Mouse (Mus musculus) naive thymus-derived CD4-positive, alpha-beta T cell, adult 2 months (primary cell): ENCODE measurements around the gene Kcnma1.

Experiments used
- DNase-seq: peaks from one replicate; pipeline ENCODE4 v3.0.0-alpha.2; 2011; ENCODE audit warnings: low read depth

The Kcnma1 gene

DNA sequence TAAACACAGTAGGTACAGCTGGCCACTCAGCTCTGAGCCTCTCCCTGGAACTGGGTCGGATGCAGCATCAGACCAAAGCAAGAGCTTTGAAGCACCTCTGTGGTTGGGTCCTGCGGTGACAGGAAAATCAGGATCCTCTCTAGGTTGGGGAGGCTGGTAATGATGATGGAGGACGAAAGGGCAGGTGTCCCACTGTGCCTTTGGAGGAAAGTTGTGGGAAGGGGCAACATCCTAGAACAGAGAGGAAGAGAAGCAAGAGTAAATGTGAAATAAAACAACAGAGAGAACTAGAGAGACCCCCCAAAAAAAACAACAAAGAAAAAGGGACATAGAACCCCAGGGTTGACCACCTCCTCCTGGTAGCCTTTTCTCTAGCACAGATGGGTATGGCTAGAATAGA is at the start of gene Kcnma1:
Gene Kcnma1, minus strand, starts transcription at position 101 of the 400 bp plus-strand sequence.
- DNase-seq, result no peak

DNA sequence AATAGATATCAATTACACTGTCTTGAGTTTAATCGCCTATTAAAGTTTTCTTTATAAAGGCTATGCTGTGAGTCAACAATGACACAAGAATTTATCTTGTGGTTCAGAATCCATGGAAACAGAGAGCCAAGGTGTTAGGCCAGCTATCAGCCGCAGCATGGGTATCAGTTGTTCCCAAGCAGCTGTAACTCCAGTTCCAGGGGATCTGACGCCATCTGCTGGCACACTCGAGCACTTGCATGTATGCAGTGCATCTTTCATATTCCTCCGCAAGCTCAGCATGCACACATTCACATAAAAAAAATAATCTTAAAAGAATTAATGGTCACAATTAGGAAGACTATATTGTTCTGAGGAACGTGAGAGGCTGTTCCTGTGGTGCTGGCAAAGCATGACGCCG is 45.5 kb upstream of the Kcnma1 start:
- no peak for DNase-seq

DNA sequence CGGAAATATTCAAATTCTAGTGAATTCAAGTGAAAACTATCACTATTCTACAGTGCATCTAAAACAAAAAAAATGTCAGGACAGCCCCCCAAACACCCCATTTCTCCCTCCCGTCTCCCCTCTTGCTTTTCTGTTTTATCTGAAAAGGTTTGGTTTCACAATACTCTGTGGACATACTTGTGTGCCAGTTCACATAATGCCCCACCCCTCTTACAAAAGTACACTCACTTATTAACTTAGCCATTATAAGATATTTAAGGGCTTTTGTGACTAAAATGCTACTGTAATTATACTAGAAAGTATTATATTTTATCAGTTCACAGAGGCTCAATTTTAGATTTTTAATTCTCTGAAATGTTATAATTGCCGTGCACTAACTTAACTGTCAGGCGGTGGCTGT is 45.0 kb upstream of the Kcnma1 start:
- DNase-seq, result no peak

DNA sequence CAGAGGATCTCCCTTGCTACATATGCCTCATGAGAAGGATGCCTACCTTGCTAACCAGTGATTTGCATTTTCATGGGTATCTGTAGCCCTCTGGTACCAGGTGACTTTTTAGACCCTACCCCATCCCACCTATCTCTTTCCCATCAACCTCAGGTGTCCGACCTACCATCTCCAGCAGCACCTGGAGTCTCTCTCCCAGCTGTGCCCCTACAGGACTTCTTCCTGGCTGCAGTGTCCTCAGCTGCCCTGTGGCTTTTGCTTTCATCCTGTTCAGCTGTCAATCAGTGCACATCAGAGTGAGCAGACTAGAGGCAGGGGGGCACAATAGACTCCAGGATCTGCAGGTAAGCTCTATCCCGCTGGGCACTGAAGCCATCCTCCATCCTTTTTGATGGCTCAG is 37.5 kb upstream of the Kcnma1 start:
- DNase-seq, result no peak

DNA sequence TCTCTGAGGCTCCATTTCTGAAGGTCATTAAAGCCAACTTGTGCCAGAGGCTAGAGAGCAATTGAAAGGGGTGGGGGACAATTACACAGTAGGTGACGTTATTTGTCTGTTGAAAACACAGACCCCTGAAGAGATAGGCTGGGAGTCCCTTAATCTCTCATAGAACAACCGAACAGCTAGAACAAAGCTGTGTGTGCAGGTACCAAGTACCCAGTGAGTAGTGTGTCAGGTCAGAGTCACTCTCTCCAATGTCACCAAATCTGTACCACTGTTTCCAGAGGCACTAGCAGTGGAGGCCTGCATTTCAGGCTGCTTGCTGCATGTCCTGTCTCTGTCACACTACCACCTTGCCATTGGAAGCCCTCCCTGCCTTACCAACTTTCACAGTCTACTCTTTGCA is 22.3 kb upstream of the Kcnma1 start:
- no peak for DNase-seq

DNA sequence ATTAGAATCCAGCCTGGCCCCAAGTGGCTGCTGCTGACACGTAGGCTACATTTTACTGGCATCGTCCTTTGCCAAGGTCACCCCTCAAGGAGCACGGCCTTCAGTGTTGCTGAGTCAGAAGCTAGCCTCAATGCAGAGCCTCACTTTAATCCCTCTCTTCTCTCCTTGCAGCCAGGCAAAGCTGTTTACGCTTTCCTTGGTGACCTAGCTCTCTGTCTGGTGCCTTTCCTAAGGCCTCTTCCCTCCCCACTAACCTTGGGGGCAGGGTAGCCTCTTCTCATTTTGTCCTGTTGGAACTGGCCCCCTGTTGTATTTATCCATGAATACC is 21.9 kb upstream of the Kcnma1 start:
- no peak for DNase-seq

DNA sequence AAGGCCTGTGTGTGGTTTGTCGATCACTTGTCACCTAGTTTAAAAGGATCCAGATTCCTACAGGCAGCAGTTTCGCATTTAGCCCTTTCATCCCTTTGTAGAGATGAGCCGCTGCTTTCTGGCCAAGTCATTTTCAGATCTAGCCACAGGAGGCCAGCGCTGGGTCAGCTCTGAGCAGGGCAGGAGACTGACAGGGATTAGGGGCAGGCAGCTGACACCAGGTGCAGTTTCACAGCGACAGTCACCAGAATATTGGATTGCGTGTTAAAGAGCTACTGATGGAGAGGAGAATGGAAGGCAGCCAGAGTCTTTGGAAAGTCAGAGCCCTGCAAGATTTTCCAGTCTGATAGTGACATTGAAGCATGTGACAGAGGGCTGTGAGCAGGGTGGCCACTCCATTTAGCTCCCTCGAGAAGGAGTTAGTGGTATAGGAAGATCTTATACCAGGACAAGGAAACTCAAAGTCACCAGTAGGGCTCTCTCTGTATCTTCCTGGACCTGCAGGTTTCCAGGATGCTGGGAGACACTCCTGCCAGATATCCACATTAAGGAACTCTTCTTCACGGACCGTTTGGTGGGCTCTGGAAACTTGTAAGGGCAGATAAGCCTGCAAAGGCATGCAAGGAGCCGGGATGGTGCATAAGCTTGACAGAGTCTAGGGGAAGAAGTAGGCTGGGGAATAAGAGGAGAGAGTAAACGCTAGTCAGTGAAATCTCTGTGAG is 21.4 kb upstream of the Kcnma1 start:
- DNase-seq, result no peak

DNA sequence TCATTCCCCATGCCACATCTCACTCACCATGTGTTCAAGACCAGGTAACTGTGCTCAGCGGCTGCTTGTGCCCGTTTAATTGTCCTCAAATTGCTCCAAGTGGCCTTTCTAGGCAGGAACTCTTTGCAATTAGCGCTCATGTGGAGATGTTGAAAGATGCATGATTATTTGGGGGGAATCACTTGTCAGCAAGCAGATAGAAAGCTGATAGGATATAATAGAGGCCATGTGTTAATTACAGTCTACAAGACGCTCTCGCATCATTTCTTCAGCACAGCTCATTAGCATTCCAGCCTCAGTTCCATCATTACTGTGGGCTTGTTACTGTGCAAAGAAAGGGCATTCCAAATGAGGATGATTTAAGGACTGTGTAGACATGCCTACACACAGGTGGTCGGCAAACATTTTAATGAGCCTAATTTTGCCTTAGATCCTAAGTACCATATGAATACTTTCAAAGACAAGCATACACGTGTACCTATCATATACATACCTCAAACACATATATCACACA is 18.6 kb upstream of the Kcnma1 start:
- DNase-seq, result no peak

DNA sequence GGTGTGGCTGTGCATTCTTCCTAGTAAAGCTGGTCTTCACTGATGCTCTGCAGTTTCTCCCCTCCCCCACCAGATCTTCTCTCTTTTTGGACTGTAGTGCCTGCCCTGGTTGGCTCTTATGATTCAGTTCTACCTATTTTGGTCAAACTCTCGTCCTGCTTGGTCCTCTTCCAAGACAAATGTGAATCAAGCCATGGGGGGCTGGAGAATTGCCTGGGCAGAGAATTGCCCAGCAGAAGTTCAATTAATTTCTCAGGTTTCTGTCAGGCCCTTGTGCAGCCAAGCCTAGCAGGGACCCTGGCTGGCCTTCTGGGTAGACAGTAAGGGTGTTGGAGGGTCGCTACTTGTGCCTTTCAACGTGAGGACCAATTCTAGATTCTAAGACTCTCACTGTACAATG is 17.9 kb upstream of the Kcnma1 start:
- DNase-seq, result no peak

DNA sequence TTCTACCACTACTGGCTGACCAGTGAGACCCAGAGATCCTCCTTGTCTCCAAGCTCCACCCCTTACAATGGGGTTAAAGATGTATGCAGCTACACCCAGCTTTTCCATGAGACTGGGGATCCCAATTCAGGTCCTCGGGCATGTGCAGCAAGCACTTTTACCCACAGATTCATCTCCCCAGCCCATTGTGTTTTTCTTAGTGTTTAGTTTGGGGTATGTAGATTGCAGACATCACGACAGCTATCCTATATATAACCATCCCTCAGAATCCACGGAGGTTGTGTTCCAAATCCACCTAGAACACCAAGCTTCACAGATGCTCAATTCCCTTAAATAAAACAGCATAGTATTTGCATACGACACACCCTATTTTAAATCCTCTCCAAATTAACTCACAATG is 6.4 kb upstream of the Kcnma1 start:
- DNase-seq, result no peak

DNA sequence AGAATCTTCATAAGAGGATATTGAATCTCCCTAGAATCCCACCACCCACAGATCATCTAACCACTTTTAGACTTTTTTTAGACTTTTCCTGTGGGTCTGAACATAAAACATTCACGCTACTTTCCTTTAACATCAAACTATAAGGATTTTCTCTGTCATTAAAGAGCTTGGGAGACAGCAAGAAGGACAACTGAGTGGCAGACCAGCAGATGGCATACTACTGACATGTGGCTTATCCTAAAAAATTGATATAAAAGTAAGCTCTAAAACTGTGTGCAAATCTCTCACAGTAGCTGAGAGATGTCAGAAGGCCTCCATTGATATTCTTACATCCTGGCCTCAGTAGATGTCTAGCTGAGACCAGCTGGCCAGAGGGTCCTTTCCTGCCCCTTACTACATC is 4.3 kb downstream of the Kcnma1 start:
- DNase-seq, result no peak

DNA sequence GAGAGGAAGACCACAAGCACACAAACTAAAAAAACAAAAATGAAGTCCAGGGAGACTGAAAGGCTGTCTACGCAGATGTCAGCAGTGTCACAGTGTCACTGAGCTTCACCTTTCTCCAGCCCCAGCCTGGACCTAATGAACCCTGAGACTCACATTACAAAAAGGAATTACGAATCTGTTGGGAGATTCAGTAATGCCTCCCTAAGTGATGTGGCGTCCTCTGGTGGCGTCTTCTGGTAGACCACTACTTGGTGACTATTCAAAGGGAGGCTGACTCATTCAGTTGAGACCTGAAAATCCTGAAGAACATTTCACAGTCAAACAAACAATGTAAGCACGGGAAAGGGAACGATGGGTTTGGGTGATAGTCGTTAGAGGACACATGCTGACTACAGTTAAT is 6.0 kb downstream of the Kcnma1 start:
- no peak for DNase-seq

DNA sequence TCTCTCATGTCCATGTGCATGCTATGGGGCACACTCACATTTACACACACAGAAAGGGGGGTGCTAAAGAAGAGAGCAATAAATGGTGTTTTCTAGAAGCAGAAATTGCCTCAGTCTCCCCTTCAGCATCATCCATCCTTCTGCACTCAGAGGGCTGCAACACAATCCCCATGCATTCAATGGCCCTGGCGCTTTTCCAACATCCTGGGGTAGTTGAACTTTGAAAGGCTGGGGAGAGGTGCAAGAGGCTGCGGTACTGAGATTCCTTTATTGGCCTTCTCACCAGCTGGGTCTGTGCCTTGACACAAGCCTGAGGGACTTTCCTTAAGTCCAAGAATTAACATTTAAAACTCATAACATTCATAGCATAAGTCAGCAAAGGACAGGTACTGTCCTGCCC is 8.0 kb downstream of the Kcnma1 start:
- no peak for DNase-seq

DNA sequence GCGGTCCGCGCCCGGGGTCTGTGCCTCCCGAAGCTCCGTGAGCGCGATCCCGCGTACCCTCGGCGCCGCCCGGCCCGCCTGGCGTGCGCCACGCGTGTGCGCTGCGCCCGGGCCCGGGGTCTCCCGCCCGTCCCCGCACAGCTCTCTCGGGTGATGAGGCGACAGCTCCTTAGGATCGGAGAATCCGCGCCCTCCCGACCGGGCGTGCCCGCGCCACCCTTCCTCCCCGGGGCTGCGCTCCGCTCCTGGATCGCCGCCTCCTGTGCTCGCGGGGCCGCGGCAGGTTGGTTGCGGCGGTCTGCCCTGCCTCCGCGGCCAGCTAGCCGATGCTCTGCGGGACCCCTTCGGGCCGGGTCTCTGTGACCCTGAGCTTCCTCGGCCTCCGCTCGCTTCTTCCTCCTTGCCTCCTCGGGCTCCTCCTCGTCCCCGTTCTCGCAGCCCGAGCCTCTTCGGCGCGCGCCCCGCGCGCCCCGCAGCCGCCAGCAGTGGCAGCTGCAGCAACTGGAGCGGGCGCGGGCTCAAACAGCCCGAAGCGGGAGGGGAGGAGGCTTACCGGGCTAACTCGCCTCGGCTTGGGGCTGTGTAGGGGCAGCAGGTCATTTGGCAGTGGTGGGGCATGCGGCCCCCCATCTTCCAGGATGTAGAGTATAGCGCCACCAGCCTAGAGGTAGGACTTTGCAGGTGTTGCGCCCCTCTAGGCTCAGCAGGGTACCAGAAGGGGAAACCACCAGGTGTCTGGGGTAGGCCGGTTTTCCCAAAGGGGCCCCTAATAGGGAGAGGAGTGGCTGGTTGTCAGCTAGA is 9.6 kb downstream of the Kcnma1 start:
- no peak for DNase-seq

DNA sequence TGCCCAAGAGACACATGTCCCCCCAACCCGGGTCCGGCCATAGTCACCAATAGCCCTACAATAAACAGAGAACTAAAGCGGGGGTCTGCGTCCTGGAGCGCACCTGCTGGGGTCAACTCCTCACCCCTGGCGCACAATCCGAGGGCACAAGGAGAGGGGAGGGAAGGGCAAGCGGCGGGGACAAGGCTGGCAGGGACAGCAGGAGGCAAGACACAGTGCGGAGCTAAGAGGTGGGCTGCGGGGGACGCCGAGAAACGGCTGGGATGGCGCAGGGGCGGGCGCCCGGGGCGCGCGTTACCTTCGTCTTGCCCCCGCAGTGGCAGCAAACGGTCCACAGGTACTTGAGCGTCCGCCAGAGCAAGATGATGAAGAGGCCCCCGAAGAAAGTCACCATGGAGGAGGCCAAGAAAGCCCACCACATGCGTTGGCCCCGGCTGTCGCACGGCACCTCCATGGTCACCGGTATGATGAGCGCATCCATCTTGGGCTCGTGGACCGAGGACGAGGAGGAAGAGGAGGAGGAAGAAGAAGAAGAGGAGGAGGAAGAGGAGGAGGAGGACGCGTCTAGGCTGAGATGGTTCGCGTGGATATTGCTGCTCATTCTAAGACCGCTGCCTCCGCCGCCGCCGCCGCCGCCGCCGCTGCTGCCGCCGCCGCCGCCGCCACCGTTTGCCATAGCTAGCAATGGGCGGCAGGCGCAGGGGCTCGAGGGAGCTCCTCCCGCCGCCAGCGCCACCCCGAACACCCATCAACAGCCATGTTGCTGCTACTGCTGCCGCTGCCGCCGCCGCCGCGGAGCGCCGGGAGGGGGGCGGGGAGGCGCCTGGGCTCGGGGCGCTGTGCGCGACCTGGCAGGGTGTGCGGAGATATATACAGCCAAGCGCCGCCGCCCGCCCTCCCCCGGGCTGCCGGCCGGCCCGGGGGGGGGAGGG is 10.6 kb downstream of the Kcnma1 start:
- no peak for DNase-seq

DNA sequence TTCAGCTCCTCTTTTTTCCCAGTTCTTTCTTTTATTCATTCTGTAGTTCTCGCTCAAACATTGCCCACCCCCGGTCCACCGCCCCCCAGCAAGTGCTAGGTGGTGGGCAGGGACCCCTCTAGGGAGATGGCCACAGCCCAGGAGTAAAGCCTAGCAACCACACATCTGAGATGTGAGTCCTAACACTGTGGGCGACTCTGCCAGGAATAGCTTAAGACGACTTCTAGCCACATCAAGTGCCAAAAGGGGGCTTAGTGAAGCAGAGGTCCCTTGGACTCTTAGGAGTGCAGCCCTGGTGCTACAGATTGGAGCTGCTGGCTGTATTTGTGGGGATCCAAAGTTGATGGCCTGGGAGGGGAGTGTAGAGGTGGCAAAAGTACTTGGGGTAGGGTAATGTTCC is 11.6 kb downstream of the Kcnma1 start:
- no peak for DNase-seq

DNA sequence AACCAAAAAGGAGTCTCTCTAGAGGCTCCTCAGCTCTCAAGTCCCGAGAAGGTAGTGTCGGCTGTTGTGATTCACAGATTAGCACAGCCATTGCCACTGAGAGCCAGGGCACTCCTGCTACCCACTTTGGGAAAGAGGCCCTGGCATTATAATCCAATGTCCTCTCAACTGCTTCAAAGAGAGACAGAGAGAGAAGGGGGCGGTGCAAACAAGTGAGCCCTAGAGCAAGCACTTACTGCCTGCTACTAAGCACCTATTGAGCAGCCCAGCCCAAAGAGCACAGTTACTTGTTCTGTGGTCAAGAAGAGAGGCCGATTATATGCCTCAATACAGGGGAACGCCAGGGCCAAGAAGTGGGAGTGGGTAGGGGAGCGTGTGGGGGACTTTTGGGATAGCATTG is 16.4 kb downstream of the Kcnma1 start:
- DNase-seq, result no peak

DNA sequence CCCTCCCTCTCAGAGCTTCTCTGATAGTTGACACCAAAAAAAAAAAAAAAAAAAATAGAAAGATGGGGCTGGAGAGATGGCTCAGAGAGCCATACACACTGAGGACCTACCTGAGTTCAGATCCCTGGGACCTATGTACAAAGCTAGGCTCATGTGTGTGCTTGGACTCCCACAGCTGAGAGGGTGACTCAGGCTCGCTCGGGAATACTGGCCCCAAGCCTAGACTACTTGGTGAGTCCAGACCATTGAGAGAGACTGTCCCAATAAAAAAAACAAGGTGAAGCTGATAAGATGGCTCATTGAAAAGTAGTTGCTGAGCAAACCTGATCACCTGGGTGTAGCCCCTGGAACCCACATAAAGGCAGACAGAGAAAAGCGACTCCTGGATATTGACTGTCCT is 18.5 kb downstream of the Kcnma1 start:
- no peak for DNase-seq

DNA sequence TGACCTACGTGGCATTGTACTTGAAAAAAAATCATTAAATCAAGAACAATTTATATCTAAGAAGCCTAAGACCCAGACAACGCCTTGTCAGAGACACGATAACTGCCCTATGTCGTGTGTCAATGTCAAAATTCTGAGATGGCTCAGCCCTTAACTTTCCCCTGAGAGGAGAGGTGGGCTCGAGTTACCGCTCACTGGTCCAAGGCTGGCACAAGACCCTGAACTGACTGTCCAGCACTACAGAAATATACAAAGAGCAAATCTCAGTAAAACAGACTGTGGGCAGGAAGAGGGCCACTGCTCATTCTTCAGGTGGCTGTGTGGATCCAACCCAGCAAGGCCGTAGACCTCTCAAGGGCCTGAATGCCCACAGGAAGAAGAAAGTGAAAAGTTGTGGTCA is 23.4 kb downstream of the Kcnma1 start:
- no peak for DNase-seq

DNA sequence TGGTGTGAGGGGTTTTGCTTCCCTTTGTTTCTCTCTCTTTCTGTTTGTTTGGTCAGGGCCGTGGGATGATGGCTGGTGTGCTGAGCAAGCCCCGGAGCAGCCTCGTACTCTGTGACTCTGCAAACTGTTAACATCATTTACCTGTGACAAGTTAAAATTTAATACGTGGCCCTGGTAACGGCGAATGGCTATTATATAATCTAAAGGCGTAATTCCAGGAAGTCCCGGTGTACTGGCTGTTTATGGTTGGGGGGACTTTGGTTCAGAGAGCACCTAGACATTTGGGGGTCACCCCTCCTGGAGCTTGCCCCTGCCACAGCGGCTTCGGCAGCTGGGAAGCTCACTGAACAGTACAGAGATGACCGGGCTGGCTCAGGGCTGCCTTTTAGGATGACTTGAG is 24.6 kb downstream of the Kcnma1 start:
- no peak for DNase-seq

DNA sequence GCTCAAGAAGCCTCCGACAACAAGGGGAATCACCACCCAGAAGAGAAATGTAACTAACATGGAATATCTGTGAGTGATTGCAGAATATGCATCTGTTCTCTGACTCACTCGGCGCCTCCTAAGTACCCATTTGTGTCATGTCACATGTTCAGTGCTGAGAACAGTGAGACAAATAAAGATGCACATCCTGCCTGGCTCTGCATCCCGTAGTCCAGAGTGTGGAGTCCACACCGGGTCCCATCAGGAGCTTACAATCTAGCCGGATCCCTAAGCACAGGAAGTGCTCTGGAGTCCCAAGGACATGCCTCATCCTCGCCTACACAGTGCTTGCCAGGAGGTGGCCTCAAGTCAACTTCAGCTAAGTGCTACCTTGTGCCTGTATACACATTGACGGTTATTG is 32.1 kb downstream of the Kcnma1 start:
- DNase-seq, result no peak

DNA sequence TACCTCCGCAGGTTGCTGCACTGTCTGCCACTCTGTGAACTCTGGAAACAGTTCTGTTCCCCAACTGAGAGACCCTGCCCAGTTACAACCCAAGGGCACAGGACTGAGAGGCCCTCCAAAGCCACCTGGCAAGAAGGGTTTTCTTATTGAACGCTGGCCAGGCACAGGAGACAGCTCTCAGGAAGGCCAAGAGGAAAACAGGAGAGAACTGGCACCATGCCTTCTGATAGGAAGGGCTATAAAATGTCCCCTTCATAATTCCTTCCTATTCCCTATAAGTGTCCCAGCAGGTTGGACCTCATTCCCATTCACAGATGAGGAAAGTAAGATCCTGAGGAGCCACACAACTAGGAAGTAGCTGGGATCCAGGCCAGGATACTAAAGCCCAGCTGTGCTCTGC is 39.6 kb downstream of the Kcnma1 start:
- no peak for DNase-seq

DNA sequence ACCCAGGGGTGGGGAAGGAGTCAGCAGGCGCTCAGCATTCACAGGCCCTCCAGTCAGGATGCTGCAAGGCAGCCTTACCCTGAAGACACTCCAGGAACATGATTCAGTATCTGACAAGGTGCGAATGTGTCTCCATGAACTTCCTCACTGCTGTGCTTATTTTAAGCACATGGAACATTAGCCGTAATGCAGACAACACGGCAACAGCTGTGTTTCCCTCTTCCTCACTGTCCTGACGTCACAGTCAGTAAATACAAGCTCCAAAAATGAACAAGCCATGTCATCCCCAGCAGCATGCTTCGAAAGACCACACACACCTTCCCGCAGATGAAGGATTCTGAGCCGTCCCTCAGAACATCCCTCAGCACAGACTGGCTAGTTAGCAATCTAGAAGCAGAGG is 47.8 kb downstream of the Kcnma1 start:
- no peak for DNase-seq
